Mouse (Mus musculus) cerebellum, adult 18-20 months (tissue): ENCODE results near the gene Daam2.

Source experiments
- DNase-seq, 2 experiments: peaks; one replicate each; pipeline ENCODE4 v3.0.0; 2021

Daam2 gene

DNA sequence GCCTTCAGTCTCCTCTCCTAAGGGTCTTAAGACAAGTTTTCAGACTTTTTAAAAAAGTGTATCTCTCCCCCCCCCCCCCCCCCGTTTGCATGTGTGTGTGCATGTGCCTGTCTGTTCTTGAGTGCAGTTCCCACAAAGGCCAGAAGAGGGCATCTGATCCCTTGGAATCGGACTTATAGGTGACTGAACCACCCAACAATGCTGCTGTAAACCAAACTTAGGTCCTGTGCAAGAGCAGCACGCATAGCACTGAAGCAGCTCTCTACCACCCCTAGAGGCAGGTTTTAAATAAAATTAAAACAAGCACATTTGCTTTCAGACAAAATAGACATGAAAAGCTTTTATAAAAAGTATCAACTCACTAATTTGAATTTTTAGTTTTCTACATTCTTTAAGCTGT, 33.9 kb downstream of the Daam2 start:
- peak; percentile 53 to 60 for DNase-seq

- peak; percentile 84 to 88 for DNase-seq
These were observed 35.5 kb downstream of the Daam2 start for GRCm38 (mm10) chr17:49528503-49529205.

- DNase-seq: peak; percentile 90 to 95
These were observed 36.1 kb downstream of the Daam2 start for GRCm38 (mm10) chr17:49528033-49528432.

DNA sequence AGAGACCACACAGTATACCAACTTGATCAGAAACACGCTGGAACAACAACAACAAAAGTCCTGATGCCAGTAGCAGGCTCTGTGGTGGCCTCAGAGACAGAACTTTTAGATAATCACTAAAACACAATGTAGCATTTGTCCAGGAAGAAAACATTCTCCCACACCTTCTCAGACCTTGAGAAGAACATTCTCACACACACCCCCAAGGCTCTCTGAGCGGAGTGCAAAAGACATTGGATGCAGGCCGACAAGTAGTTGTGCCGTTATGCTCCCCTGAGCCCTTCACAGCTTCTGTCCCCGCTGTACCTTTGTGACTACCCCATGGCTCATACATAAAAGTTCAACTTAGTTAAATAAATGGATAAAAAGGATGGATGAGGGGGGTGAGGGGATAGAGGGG, 37.6 kb downstream of the Daam2 start:
- DNase-seq: no peak

GRCm38 (mm10) chr17:49525911-49526310, 38.2 kb downstream of the Daam2 start:
- peak; percentile 73 to 86 for DNase-seq

GRCm38 (mm10) chr17:49524584-49524983, 39.6 kb downstream of the Daam2 start:
- DNase-seq: no peak

DNA sequence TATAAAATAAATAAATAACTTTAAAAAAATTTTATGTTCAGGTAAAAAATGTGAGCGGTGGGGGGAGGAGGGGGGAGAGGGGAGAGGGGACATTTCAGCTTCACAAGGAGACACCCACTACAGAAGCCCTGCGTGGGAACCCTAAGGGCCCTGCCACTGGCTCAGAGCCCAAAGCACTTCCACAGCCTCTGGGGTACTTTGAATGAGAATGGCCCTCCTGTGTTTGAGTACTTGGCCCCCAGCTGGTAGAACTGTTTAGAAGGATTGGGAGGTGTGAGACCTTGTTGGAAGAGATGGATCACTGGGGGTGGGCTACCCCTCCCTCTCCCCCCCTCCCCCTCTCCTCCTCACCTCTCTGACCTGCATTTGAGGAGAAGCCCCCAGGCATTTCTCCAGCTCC, 41.7 kb downstream of the Daam2 start:
- DNase-seq: no peak

DNA sequence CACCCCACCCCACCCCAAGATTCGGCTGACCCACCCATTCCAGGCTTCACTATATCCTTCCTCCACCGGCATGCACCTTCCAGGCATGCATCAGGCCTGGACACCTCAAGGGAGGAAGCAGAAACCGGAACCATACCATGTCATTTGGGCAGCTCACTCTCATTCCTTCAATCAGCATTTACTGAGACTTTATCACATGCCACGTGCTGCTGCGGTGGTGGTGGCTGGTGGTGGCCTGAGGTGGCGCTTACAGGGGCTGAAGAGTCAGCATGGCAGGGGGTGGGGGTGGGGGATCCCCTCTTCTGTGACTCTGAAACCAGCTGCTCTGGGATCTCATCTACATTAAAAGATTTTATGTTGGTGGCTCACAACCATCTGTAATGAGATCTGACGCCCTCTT, 42.1 kb downstream of the Daam2 start:
- DNase-seq: no peak

DNA sequence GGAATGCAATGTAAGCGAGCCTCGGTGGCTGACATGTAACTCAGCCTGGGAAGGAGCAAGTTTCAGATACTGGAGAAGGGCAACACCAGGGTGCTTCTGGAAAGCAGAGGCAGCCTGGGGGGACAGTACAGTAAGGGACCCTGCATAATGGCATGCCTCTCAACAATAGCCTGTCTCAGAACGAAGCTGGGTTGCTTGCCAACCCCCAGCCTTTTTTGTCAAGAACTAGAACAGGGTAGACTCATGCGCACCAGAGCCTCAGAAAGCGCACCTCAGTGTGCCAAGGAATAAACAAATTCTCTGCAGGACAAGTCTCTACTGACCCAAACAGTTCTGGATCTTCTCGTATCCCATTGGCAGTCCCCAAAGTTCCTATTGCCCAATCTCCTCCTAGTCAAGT, 43.5 kb downstream of the Daam2 start:
- no peak for DNase-seq

DNA sequence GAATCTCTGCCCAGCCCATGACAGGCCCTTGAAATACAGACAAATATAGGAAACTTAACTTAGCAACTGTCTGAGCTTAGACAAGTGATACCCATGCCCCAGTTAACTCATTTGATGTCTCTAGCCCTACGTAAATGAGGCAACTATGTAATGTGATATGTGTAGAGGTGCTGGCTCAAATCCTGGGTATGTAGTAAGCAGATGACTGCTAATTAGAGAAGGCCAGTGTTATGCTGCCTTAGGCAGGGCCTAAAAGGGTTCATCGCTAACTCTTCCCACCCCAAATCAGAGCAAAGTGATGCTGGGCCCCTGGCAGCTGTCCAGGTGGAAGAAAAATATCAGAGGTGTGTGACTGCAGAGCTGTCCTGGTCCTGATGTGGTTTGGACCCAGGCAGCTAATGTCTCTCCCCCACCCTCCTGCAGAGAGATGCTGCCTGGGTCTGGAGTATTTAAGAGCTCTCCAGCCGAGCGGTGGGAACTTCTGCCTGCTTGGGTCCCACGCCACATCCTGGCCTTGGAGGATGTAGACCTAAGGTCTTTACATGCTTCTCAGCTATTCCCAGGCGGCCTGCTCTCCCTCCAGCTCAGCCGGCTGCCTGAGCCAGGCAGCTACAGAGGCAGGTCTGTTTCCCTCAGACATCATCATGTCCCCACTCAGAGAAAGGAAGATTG, 44.4 kb downstream of the Daam2 start:
- DNase-seq: no peak

DNA sequence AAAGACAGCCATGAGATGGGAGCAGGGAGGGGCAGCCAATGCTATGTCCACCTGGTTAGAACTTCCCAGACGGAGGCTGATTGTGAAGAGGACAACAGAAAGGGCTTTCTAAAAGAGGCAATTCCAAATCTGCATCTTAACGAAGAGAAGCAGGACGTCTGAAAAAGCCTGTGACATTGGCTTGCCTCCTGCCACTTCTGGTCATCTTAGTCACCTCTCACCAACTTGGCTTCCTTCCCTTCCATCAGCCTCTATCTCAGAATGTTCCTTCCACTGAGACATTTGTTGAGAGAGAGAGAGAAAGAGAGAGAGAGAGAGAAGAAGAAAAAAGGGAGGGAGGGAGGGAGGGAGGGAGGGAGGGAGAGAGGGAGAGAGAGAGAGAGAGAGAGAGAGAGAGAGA, 47.1 kb downstream of the Daam2 start:
- no peak for DNase-seq

DNA sequence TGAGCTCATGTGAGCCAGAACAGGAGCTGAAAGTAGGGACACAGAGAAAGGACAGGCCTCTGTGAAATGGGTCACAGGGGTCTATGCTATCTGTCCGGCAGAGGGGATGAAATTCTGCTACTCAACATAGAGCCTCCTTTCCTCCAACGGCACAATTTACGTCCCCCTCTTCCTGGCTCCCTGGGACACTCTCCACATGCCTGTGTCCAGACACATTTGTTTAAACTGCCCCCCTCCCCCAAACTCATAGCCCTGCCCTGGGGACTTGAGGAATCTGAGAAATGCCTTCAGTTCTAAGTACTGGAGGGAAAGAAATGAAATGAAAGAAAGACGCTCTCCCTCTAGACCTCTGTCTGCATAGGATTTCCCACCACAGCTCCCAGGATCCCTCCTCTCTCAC, 48.5 kb downstream of the Daam2 start:
- DNase-seq: peak in 1 of 2 experiments; percentile 5

DNA sequence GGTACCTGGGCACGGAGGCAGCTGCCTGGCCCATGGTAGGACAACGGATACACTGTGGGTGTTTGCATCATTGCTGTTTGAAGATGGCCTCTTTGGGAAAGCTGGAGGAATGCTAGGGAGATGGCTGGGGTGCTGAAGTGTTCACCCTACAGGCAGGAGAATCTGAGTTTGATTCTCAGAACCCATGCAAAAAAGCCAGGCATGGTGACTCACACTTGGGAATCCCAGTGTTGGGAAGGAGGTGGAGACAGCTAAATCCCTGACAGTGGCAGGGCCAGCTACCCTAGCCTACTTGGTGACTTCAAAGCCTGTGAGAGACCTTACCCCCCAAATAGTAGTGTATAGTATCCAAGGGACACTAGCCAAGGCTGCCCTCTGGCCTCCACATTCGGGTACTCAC, 49.0 kb downstream of the Daam2 start:
- DNase-seq: peak in 1 of 2 experiments; percentile 23

DNA sequence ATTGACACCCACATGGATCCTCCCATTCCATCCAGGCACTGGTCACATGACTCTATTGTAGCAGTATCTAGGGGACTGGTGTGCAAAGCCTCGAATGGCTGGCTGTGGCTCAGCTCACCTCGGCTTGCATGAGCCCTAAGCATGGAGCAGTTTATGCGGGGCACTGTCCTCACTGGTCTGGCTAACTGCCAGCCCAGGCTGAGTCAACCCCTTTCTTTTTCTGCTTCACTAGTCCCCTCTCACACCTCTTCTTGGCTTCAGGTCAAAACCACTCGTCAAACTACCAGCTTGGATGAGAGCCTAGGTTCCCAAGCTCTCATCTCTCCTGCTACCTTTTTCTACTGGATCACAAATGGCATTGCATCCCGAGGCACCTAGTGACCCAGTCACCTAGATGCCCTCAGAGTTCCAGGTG, 51.5 kb downstream of the Daam2 start:
- peak; percentile 82 to 83 for DNase-seq

GRCm38 (mm10) chr17:49509431-49509830, 54.7 kb downstream of the Daam2 start:
- DNase-seq: peak in 1 of 2 experiments; percentile 40

DNA sequence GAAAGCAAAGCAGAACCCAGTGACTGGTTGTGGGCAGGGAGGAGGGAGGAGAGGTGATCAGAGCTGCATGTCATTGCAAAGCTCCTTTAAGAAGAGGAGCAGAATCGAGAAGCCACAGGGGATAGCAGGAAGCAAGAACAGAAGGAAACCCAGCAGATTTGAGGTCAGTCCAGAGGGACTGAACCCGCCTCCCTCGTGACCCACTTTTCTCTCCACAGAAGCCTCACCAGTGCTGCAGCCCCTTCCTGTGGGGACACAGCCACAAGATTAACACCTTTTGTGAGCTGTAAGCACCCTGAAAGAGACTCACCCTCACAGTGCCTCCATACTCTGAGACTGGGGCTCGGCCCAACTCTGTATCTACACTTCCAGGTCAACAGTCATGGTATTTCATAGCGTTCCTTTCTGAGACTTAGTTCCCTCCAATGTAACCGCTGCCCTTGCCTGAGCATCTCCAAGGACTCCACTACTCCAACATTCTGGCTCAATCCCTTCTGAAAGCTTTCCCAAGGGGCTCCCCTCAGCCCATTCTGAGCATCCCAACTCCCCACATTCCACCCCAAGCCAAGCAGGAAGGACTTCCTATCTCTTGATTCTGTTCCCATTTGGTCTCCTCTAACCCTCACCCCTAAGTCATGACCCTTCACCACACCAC, 60.8 kb downstream of the Daam2 start:
- peak; percentile 75 to 85 for DNase-seq

DNA sequence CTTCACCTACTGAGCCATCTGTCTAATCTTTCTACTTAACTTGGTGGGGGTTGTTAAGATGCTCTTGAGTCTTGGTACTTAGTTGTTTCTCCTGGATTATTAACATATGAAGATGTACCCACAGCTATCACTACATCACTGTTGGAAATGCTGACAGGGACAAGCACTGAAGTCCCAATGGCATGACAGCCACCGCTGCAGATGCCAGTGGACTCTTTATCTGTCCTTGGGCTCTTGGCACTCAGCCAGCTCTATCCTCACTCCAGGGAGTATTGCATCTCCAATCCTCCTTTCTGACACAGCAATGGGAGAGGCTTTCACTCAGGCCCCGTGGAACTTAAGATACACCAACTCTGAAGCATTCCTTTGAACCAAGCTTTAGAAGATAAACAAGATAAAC, 63.9 kb downstream of the Daam2 start:
- DNase-seq: no peak

DNA sequence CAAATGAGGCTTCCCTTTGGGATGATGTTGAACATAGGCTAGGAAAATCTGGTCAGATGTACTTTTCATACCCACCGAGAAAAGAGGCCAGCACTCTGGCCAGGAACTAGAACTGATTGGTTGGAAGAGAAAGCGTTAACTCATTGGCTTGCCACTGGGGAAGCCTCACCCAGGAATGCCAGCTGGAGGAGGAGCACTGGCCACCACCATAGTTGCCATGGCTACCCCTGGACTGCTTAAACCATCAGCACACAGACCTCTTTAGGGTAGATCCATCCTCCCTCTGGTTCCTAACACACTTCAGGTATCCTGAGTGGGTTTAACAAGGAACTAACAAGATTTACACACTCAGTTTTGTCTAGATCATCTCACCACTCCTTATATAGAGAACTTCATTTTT, 64.5 kb downstream of the Daam2 start:
- no peak for DNase-seq

DNA sequence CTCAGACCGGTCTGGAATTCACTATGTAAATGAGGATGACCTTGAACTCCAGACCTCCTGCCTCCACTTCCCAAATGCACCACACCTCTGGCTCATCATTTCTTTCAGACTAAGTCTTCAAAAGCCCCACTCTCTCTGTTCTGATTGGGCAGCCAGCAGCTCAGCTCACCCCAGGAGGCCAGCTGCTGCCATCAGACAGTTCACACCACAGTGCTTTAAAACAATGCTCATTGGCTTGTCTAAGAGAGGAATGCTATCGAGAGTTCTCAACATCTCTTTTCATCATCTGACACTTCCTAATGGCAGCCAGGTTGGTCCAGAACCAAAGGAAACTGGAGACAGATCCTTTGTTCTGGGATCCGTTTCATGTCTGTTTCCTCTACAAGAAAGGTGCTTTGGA, 66.0 kb downstream of the Daam2 start:
- DNase-seq: no peak

GRCm38 (mm10) chr17:49493276-49493675, 70.9 kb downstream of the Daam2 start:
- no peak for DNase-seq

GRCm38 (mm10) chr17:49489098-49489497, 75.0 kb downstream of the Daam2 start:
- no peak for DNase-seq

- no peak for DNase-seq
These were observed 79.7 kb downstream of the Daam2 start for GRCm38 (mm10) chr17:49484435-49484834.

DNA sequence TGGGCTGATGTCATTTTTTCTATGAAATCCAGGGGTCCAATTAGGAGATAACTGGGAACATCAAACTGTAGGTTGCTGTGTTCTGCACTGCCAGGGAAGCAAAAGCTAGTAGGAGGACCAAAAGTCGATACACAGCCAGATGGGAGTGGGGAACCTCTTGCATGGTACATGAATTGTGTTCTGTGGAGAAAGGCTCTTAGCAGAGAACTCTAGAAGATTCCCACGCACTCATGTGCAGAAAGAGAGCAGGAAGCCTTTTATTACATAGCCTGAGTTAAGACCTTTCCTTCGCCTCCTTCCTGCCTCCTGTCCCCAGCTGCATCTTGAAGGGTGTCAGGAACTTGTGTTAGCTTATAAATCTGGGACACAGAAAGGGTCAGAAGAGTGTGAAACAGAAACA, 82.3 kb downstream of the Daam2 start:
- DNase-seq: no peak

DNA sequence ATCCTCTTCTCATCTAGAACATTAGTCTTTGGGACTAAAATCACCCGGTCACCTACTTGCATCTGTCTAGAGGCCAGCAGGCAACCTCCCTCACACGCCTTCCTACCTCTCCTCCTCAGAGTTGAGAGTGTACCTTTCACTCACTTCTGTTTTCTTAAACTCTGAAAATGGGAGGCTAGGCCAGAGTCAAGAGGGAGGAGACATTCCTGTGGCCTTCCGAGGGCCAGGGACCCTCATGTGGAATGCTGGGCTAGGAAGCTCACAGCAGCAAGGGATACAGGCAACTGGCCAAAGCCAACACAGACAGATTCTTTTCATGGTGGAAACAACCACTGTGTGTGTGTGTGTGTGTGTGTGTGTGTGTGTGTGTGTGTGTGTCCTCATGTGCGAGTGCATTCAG, 86.8 kb downstream of the Daam2 start:
- DNase-seq: no peak
